Mouse (Mus musculus): ENCODE measurements around the gene C1ql4. TPM values are rescaled to one million over a fixed set of nuclear protein-coding genes. Genes with fewer than 3 reads are reported as not detected.
"Not testable (repeated sequence)": the region's sequence is repeated elsewhere in the genome, so short reads cannot be mapped to it uniquely, and the experiment has no call there.

C1ql4 gene
- polyA plus RNA-seq, 1 experiment from 2014 or later: 5.0 TPM

GRCm38 (mm10) chr15:99065557-99066165 lies 22.0 kb downstream of the C1ql4 start:
- DNase-seq (ENCODE audit: low spot score, missing footprints): no peak
- Histone ChIP-seq H3K9me3 (ENCODE audit: control insufficient read depth, low read length) (no peaks in the 10 kb centered on the region), H3K4me1 (ENCODE audit: control insufficient read depth, insufficient read depth, low read length) (no peaks in the 10 kb centered on the region), H3K27me3 (ENCODE audit: control insufficient read depth, insufficient read depth, low read length) (no peaks in the 10 kb centered on the region), H3K36me3 (ENCODE audit: control insufficient read depth, insufficient read depth, low read length) (no peaks in the 10 kb centered on the region), H3K27ac (ENCODE audit: low read depth, low read length) (no peak overlapping the region), H3K4me3 (ENCODE audit: low read depth, low read length) (no peak overlapping the region), H3K4me2 (no peak overlapping the region), H3K9ac (ENCODE audit: low read length) (no peak overlapping the region)
- ATAC-seq (ENCODE audit: low FRiP score): no peak
- 83% methylated on average over 12 of the region's 12 CpGs for WGBS

DNA sequence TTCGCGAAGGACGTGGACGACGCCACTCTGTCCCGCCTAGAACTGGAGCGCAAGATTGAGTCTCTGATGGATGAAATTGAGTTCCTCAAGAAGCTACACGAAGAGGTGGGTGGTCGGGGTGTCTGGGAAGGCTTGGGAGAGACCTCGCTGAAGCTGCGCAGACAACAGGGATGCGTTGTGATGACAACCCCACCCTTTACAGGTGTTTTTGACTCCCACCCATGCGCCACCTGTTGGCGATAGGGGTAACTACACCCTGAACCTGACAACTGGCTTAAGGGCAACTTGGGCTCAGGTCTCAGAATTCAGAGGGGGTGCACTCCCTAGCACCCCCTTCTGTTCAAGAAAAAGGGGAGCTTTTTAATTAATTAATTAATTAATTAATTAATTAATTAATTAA lies 31.3 kb downstream of the C1ql4 start:
- WGBS: 9% methylated on average over 14 of the region's 14 CpGs
- Histone ChIP-seq H3K27me3 (ENCODE audit: control insufficient read depth, insufficient read depth, low read length) (peaks cover 51% of the 10 kb centered on the region), H3K4me3 (ENCODE audit: low read depth, low read length) (no peak overlapping the region), H3K4me2 (peak overlapping the region; percentile 34; the same call in 1 of the 2 replicates), H3K4me1 (ENCODE audit: control insufficient read depth, insufficient read depth, low read length) (peaks cover 6% of the 10 kb centered on the region), H3K27ac (ENCODE audit: low read depth, low read length) (no peak overlapping the region), H3K9ac (ENCODE audit: low read length) (no peak overlapping the region), H3K36me3 (ENCODE audit: control insufficient read depth, insufficient read depth, low read length) (no peaks in the 10 kb centered on the region), H3K9me3 (ENCODE audit: control insufficient read depth, low read length) (no peaks in the 10 kb centered on the region)
- DNase-seq (ENCODE audit: low spot score, missing footprints) (peak; percentile 94), ATAC-seq (ENCODE audit: low FRiP score) (no peak)

DNA sequence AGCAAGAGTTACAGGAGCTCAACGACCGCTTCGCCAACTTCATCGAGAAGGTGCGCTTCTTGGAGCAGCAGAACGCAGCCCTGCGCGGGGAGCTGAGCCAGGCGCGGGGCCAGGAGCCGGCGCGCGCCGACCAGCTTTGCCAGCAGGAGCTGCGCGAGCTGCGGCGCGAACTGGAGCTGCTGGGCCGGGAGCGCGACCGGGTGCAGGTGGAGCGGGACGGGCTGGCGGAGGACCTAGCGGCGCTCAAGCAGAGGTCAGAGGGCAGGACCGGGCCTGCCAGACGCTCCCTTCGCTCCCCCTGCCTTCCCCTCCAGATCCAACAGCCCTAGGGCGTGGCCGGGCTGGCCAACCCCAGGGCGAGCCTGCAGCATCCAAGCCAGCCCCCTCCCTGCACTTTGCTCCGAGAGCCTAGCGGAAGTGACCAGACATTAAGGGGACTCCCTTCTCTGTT lies 32.1 kb downstream of the C1ql4 start:
- H3K27ac ChIP-seq (ENCODE audit: low read depth, low read length): no peak overlapping the region
- H3K4me2 ChIP-seq: peak overlapping the region; percentile 34
- no peaks in the 10 kb centered on the region for H3K9me3 ChIP-seq (ENCODE audit: control insufficient read depth, low read length)
- 0% methylated on average over 34 of the region's 37 CpGs for whole genome bisulfite sequencing
- 0 out of 2 replicates have a peak, but pooled peaks have one; percentile 46 for ATAC-seq (ENCODE audit: low FRiP score)
- H3K9ac ChIP-seq (ENCODE audit: low read length): peak overlapping the region; percentile 14; the same call in 1 of the 2 replicates
- peaks cover 51% of the 10 kb centered on the region for H3K27me3 ChIP-seq (ENCODE audit: control insufficient read depth, insufficient read depth, low read length)
- peak; percentile 93 for DNase-seq (ENCODE audit: low spot score, missing footprints)
- H3K4me3 ChIP-seq (ENCODE audit: low read depth, low read length): peak overlapping the region; percentile 27
- H3K4me1 ChIP-seq (ENCODE audit: control insufficient read depth, insufficient read depth, low read length): peaks cover 6% of the 10 kb centered on the region
- no peaks in the 10 kb centered on the region for H3K36me3 ChIP-seq (ENCODE audit: control insufficient read depth, insufficient read depth, low read length)

- H3K27ac ChIP-seq (ENCODE audit: low read depth, low read length): no peak within 1 kb of the TSS
- H3K9me3 ChIP-seq (ENCODE audit: control insufficient read depth, low read length): no peaks in the 10 kb centered on the region
- DNase-seq (ENCODE audit: low spot score, missing footprints) (peak; percentile 87), ATAC-seq (ENCODE audit: low FRiP score) (no peak)
- H3K9ac ChIP-seq (ENCODE audit: low read length): peak within 1 kb of the TSS; percentile 14; the same call in 1 of the 2 replicates
- peak within 1 kb of the TSS; percentile 27 for H3K4me3 ChIP-seq (ENCODE audit: low read depth, low read length)
- peaks cover 51% of the 10 kb centered on the region for H3K27me3 ChIP-seq (ENCODE audit: control insufficient read depth, insufficient read depth, low read length)
- H3K4me2 ChIP-seq: peak within 1 kb of the TSS; percentile 34
- 2% methylated on average over 26 of the region's 30 CpGs for WGBS
- H3K4me1 ChIP-seq (ENCODE audit: control insufficient read depth, insufficient read depth, low read length): peaks cover 6% of the 10 kb centered on the region
- no peaks in the 10 kb centered on the region for H3K36me3 ChIP-seq (ENCODE audit: control insufficient read depth, insufficient read depth, low read length)
Observed at GRCm38 (mm10) chr15:99055040-99055439, 32.6 kb downstream of the C1ql4 start, which contains the start of gene Prph. Prph (plus strand) TSS chr15:99055174.

DNA sequence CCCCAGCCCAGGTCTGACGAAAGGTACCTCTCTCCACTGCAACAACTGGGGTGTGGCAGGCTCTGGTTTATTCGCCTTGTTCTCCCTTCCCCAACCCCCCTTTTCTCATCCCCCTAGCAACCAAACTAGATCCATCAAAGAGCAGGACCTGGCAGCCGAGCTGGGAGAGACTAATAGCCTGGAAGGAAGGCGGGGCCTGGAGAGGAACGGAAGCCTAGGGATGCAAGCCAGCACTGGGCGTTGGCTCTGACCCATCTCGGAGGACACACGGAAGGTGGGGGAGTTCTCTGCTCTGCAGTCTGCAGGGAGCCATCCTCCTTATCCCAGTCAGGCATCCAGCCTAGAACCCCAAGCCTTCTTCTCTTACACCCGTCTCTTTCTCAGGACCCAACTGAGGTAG lies 34.2 kb downstream of the C1ql4 start:
- H3K27ac ChIP-seq (ENCODE audit: low read depth, low read length): no peak overlapping the region
- H3K27me3 ChIP-seq (ENCODE audit: control insufficient read depth, insufficient read depth, low read length): peaks cover 48% of the 10 kb centered on the region
- no peaks in the 10 kb centered on the region for H3K9me3 ChIP-seq (ENCODE audit: control insufficient read depth, low read length)
- H3K36me3 ChIP-seq (ENCODE audit: control insufficient read depth, insufficient read depth, low read length): no peaks in the 10 kb centered on the region
- ATAC-seq (ENCODE audit: low FRiP score) (no peak), DNase-seq (ENCODE audit: low spot score, missing footprints) (no peak)
- 12% methylated on average over 9 of the region's 9 CpGs for whole genome bisulfite sequencing
- H3K4me3 ChIP-seq (ENCODE audit: low read depth, low read length): no peak overlapping the region
- H3K9ac ChIP-seq (ENCODE audit: low read length): no peak overlapping the region
- no peak overlapping the region for H3K4me2 ChIP-seq
- H3K4me1 ChIP-seq (ENCODE audit: control insufficient read depth, insufficient read depth, low read length): peaks cover 6% of the 10 kb centered on the region

DNA sequence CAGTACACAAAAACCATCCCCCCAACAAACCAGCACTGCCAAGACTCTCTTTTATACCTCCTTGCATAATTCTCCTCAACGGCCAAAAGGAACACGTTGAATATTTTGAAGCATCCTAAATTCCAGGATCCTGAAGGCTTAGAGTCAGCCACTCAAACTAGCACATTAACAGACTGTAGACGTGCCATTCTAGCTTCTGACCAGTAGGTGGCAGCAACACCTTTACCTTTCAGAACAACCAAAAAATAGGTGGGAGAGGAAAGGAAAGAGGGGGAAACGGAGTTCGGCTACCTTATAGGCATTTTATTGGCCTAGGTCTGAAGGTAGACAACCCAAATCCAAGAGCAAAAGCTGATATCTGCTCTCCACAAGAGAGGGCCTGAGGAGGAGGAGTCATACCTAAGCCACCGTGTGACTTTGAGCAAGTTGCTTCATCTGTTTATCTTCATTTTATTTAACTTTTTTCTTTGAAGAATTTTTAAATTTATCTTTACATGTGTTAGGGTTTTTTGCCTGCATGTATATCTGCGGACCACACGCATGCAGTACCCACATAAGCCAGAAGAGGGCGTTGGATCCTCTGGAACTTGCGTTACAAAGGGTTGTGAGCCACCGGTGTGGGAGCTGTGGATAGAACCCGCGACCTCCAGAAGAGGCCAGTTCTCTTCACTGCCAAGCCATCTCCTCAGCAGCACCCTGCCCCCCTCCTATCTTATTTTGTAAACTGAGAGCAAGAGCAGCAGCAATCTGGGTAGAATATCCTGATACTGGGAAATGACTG lies 38.0 kb downstream of the C1ql4 start:
- H3K36me3 ChIP-seq (ENCODE audit: control insufficient read depth, insufficient read depth, low read length): no peaks in the 10 kb centered on the region
- no peaks in the 10 kb centered on the region for H3K9me3 ChIP-seq (ENCODE audit: control insufficient read depth, low read length)
- ATAC-seq (ENCODE audit: low FRiP score) (no peak), DNase-seq (ENCODE audit: low spot score, missing footprints) (peak; percentile 95)
- H3K4me1 ChIP-seq (ENCODE audit: control insufficient read depth, insufficient read depth, low read length): peaks cover 2% of the 10 kb centered on the region; the same call in 1 of the 2 replicates
- no peak overlapping the region for H3K4me3 ChIP-seq (ENCODE audit: low read depth, low read length)
- no peak overlapping the region for H3K9ac ChIP-seq (ENCODE audit: low read length)
- WGBS: 39% methylated on average over 13 of the region's 13 CpGs
- peaks cover 13% of the 10 kb centered on the region for H3K27me3 ChIP-seq (ENCODE audit: control insufficient read depth, insufficient read depth, low read length)
- H3K4me2 ChIP-seq: no peak overlapping the region
- no peak overlapping the region for H3K27ac ChIP-seq (ENCODE audit: low read depth, low read length)

DNA sequence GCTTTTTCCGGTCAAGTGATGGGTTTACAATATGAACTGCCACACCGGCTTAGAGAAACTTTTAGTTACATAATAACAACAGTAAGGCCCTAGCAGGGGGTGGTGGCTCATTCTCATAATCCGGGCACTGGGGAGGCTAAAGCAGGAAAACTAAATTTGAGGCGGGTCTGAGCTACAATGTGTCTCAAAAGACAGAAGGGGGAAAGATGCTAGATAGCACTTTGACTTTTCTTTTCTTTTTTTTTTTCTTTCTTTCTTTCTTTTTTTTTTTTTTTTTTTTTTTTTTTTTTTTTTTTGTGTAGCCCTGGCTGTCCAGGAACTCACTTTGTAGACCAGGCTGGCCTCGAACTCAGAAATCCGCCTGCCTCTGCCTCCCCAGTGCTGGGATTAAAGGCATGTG lies 41.9 kb downstream of the C1ql4 start:
- H3K4me1 ChIP-seq (ENCODE audit: control insufficient read depth, insufficient read depth, low read length); H3K9me3 ChIP-seq (ENCODE audit: control insufficient read depth, low read length); H3K36me3 ChIP-seq (ENCODE audit: control insufficient read depth, insufficient read depth, low read length); H3K27me3 ChIP-seq (ENCODE audit: control insufficient read depth, insufficient read depth, low read length); H3K27ac ChIP-seq (ENCODE audit: low read depth, low read length); H3K4me2 ChIP-seq; ATAC-seq (ENCODE audit: low FRiP score); DNase-seq (ENCODE audit: low spot score, missing footprints); H3K9ac ChIP-seq (ENCODE audit: low read length); H3K4me3 ChIP-seq (ENCODE audit: low read depth, low read length): not testable (repeated sequence)
- WGBS: 85% methylated on average over 6 of the region's 6 CpGs

GRCm38 (mm10) chr15:99044854-99045253 lies 42.8 kb downstream of the C1ql4 start:
- Histone ChIP-seq H3K4me2 (no peak overlapping the region), H3K4me1 (ENCODE audit: control insufficient read depth, insufficient read depth, low read length) (0 out of 2 replicates have a peak, but pooled peaks cover 5% of the 10 kb centered on the region), H3K27ac (ENCODE audit: low read depth, low read length) (no peak overlapping the region), H3K4me3 (ENCODE audit: low read depth, low read length) (no peak overlapping the region), H3K9me3 (ENCODE audit: control insufficient read depth, low read length) (no peaks in the 10 kb centered on the region), H3K36me3 (ENCODE audit: control insufficient read depth, insufficient read depth, low read length) (no peaks in the 10 kb centered on the region), H3K27me3 (ENCODE audit: control insufficient read depth, insufficient read depth, low read length) (no peaks in the 10 kb centered on the region), H3K9ac (ENCODE audit: low read length) (no peak overlapping the region)
- no peak for ATAC-seq (ENCODE audit: low FRiP score)
- DNase-seq (ENCODE audit: low spot score, missing footprints): no peak
- 62% methylated on average over 3 of the region's 3 CpGs for WGBS

DNA sequence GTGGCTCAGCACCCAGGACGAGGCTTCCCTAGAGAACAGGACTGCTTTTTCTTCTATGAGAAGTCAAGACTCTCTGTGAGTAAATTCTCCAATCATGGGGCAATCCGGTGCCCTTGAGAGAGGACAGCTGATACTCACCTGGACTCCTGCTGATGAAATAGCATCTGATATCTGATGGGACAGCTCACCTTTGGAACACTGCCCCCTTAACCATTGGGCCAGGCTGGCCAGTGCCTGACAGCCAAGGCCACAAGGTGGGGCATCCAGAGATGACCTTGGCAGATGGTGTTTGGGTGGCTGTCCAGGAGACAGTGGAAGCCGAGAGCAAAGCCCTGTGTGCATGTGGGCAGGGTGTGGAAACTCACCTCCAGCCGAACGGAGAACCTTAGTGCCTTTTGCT lies 45.3 kb downstream of the C1ql4 start:
- ATAC-seq (ENCODE audit: low FRiP score): no peak
- no peak overlapping the region for H3K27ac ChIP-seq (ENCODE audit: low read depth, low read length)
- 82% methylated on average over 5 of the region's 5 CpGs for WGBS

More for the DNA sequence above, 45.3 kb downstream of the C1ql4 start:
- Histone ChIP-seq H3K4me2 (no peak overlapping the region), H3K27me3 (ENCODE audit: control insufficient read depth, insufficient read depth, low read length) (no peaks in the 10 kb centered on the region), H3K4me1 (ENCODE audit: control insufficient read depth, insufficient read depth, low read length) (0 out of 2 replicates have a peak, but pooled peaks cover 5% of the 10 kb centered on the region), H3K9me3 (ENCODE audit: control insufficient read depth, low read length) (no peaks in the 10 kb centered on the region), H3K4me3 (ENCODE audit: low read depth, low read length) (no peak overlapping the region), H3K36me3 (ENCODE audit: control insufficient read depth, insufficient read depth, low read length) (no peaks in the 10 kb centered on the region), H3K9ac (ENCODE audit: low read length) (no peak overlapping the region)
- no peak for DNase-seq (ENCODE audit: low spot score, missing footprints)

All from midbrain, embryonic 11.5 days (tissue).